Mouse (Mus musculus) myocyte (in vitro differentiated cells): Measurements from ENCODE around the gene Osbpl8. TPM values are rescaled to one million over a fixed set of nuclear protein-coding genes. Genes with fewer than 3 reads are reported as not detected.

Experiments
- H3K27me3 ChIP-seq: one replicate; pipeline ENCODE4 v1.6.1; 2011; ENCODE audit not compliant: control insufficient read depth, insufficient read depth, insufficient read length
- H3K36me3 ChIP-seq: one replicate; pipeline ENCODE4 v1.6.1; 2011; ENCODE audit not compliant: control insufficient read depth, insufficient read depth
- H3K4me2 ChIP-seq: one replicate; pipeline ENCODE4 v1.6.1; 2011; ENCODE audit warnings: low read depth, control low read depth
- H3K4me3 ChIP-seq: one replicate; pipeline ENCODE4 v1.5.1; 2011; ENCODE audit warnings: mild to moderate bottlenecking, control low read depth, moderate library complexity
- H3K79me2 ChIP-seq: one replicate; pipeline ENCODE4 v1.6.1; 2011; ENCODE audit not compliant: control insufficient read depth, insufficient read depth
- H3ac ChIP-seq: one replicate; pipeline ENCODE4 v1.6.1; 2011; ENCODE audit not compliant: control insufficient read depth, insufficient read length
- CEBPB ChIP-seq: IDR thresholded peaks from 2 replicates; pipeline ENCODE4 v1.6.1; 2011; ENCODE audit warnings: mild to moderate bottlenecking, moderate library complexity; ENCODE audit not compliant: poor library complexity, insufficient read depth, severe bottlenecking
- E2F4 ChIP-seq: IDR thresholded peaks from one replicate; pipeline ENCODE4 v1.6.1; 2011; ENCODE audit warnings: mild to moderate bottlenecking, control low read depth, moderate library complexity; ENCODE audit not compliant: insufficient read depth
- MAX ChIP-seq: IDR thresholded peaks from one replicate; pipeline ENCODE4 v1.6.1; 2011; ENCODE audit warnings: low read depth, mild to moderate bottlenecking, control low read depth
- MYOD1 ChIP-seq, 3 experiments: IDR thresholded peaks; one replicate each; pipeline ENCODE4 v1.6.1; 2011; ENCODE audit warnings: control low read depth in 2 of 3, low read depth in 2 of 3, mild to moderate bottlenecking in 2 of 3, moderate library complexity in 1 of 3; ENCODE audit not compliant: insufficient read length in 2 of 3, control insufficient read depth in 1 of 3
- MYOG ChIP-seq, 3 experiments: IDR thresholded peaks; one replicate each; pipeline ENCODE4 v1.6.1; 2011; ENCODE audit warnings: control low read depth in 2 of 3, low read depth in 2 of 3, mild to moderate bottlenecking in 2 of 3; ENCODE audit not compliant: insufficient read length in 2 of 3, control insufficient read depth in 1 of 3, insufficient read depth in 1 of 3
- POLR2A ChIP-seq: IDR thresholded peaks from one replicate; pipeline ENCODE4 v1.6.1; 2011; ENCODE audit warnings: low read depth, mild to moderate bottlenecking, control low read depth, moderate library complexity; ENCODE audit not compliant: insufficient read length
- POLR2AphosphoS2 ChIP-seq: IDR thresholded peaks from one replicate; pipeline ENCODE4 v1.6.1; 2011; ENCODE audit warnings: low read depth, control low read depth; ENCODE audit not compliant: insufficient read length
- REST ChIP-seq: IDR thresholded peaks from one replicate; pipeline ENCODE4 v1.6.1; 2011; ENCODE audit warnings: mild to moderate bottlenecking, control low read depth, moderate library complexity; ENCODE audit not compliant: insufficient read depth, insufficient read length
- SRF ChIP-seq: IDR thresholded peaks from one replicate; pipeline ENCODE4 v1.6.1; 2011; ENCODE audit warnings: low read depth; ENCODE audit not compliant: control insufficient read depth, insufficient read length
- TCF12 ChIP-seq: IDR thresholded peaks from one replicate; pipeline ENCODE4 v1.6.1; 2011; ENCODE audit warnings: mild to moderate bottlenecking, control low read depth; ENCODE audit not compliant: poor library complexity, insufficient read depth, severe bottlenecking
- TCF3 ChIP-seq: IDR thresholded peaks from one replicate; pipeline ENCODE4 v1.6.1; 2011; ENCODE audit warnings: low read depth, control low read depth; ENCODE audit not compliant: insufficient read length
- USF1 ChIP-seq: IDR thresholded peaks from one replicate; pipeline ENCODE4 v1.6.1; 2011; ENCODE audit warnings: low read depth, mild to moderate bottlenecking, control low read depth, moderate library complexity
- polyA plus RNA-seq: library from polyadenylated mRNA; unstranded; fragments of >200 nt; fragmentation: generic; extraction: Trizol; gene quantifications from one replicate; pipeline ENCODE4 v1.2.1, GENCODE M21; 2012; ENCODE audit warnings: missing spikeins

The Osbpl8 gene
- polyA plus RNA-seq, 1 experiment = 5.3 TPM

DNA sequence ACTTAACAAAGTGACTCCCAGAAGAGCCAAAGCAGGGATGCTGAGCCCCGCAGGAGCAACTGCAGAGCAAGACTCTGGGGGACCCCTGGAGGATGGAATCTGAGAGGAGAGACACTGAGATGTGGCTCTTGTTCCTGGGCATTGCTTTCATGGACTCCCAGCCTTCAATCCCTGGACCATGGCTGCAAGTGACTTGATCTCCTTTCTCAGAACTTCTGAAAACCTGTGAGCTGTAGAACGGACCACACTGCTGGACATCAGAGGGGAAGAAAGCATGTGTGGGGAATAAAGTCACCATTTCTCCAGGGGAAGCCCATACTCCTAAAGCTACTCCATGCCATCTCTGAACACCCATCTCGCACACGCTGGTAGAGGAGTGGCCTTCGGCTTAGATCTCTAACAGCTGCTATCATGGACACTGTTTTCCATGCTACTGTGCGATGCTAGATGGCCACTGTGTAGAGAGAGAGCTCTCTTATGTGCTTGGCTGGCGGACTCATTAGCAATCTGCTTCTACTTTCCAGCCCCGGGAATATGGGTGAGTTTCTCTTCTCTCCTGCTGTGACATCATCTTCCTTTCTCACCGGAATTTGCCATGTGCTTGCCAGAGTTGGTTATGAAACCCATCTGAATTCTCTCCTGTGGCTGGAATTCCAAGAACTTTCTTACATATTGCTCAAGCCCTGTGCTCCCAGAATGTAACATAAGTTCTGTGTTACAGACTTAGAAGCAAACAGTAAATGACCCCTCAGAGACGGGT lies 150.3 kb downstream of the Osbpl8 start:
- Histone ChIP-seq H3K36me3 (no peaks in the 10 kb centered on the region), H3K27me3 (no peaks in the 10 kb centered on the region), H3K4me3 (no peak overlapping the region), H3ac (no peak overlapping the region), H3K4me2 (peak overlapping the region; percentile 16), H3K79me2 (no peaks in the 10 kb centered on the region)
- no peak for TF ChIP-seq POLR2A
- TF ChIP-seq POLR2AphosphoS2 = no peak
- no peak for TF ChIP-seq REST
- no peak for TF ChIP-seq MYOG (IDR thresholded peaks at IDR 0.05; ENCODE audit: control insufficient read depth in 1 of 3, insufficient read depth in 1 of 3, insufficient read length in 2 of 3, low read depth in 2 of 3)
- TF ChIP-seq MYOD1 (IDR thresholded peaks at IDR 0.05; ENCODE audit: control insufficient read depth in 1 of 3, insufficient read length in 2 of 3, low read depth in 2 of 3) = no peak
- TF ChIP-seq MAX = no peak
- TF ChIP-seq E2F4 = no peak
- no peak for TF ChIP-seq TCF12
- no peak for TF ChIP-seq SRF
- TF ChIP-seq TCF3 = no peak
- TF ChIP-seq USF1 = no peak
- TF ChIP-seq CEBPB = no peak

DNA sequence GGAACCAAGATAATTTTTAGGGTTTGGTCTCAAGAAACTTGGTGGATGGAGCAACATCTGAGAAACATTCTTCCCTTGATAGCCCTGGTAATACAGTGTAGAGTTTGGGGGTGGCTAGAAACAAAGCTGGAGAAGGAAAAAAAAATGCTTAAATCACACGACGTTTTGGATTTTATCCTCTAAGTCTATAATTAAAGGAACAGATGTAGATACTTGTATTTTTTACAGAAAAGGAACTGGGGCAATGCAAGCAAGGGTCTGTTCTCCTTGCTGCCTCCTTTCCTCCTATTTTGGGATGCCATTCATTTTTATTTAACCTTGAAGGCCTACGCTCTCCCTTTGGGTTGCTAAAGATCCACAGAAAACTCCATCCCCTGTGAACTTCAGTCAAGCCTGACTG lies 151.4 kb downstream of the Osbpl8 start:
- no peak for TF ChIP-seq REST
- TF ChIP-seq MYOD1 (IDR thresholded peaks at IDR 0.05; ENCODE audit: control insufficient read depth in 1 of 3, insufficient read length in 2 of 3, low read depth in 2 of 3) = no peak
- TF ChIP-seq MYOG (IDR thresholded peaks at IDR 0.05; ENCODE audit: control insufficient read depth in 1 of 3, insufficient read depth in 1 of 3, insufficient read length in 2 of 3, low read depth in 2 of 3) = no peak
- no peak for TF ChIP-seq CEBPB
- no peak for TF ChIP-seq E2F4
- TF ChIP-seq TCF12 = no peak
- TF ChIP-seq SRF = no peak
- TF ChIP-seq POLR2AphosphoS2 = no peak
- TF ChIP-seq MAX = no peak
- TF ChIP-seq USF1 = no peak
- no peak for TF ChIP-seq TCF3
- no peak for TF ChIP-seq POLR2A
- Histone ChIP-seq H3K79me2 (no peaks in the 10 kb centered on the region), H3K36me3 (no peaks in the 10 kb centered on the region), H3K27me3 (no peaks in the 10 kb centered on the region), H3K4me3 (no peak overlapping the region), H3K4me2 (no peak overlapping the region), H3ac (no peak overlapping the region)

- Histone ChIP-seq H3K27me3 (no peaks in the 10 kb centered on the region), H3ac (no peak overlapping the region), H3K4me3 (no peak overlapping the region), H3K4me2 (no peak overlapping the region), H3K36me3 (no peaks in the 10 kb centered on the region), H3K79me2 (no peaks in the 10 kb centered on the region)
- TF ChIP-seq REST (no peak), SRF (no peak), MYOD1 (IDR thresholded peaks at IDR 0.05; ENCODE audit: control insufficient read depth in 1 of 3, insufficient read length in 2 of 3, low read depth in 2 of 3) (no peak), E2F4 (no peak), POLR2A (no peak), USF1 (no peak), MAX (no peak), TCF3 (no peak), MYOG (IDR thresholded peaks at IDR 0.05; ENCODE audit: control insufficient read depth in 1 of 3, insufficient read depth in 1 of 3, insufficient read length in 2 of 3, low read depth in 2 of 3) (no peak), POLR2AphosphoS2 (no peak), TCF12 (no peak), CEBPB (no peak)
Measured at GRCm38 (mm10) chr10:111318021-111318420, 153.5 kb downstream of the Osbpl8 start.

GRCm38 (mm10) chr10:111318805-111319500 lies 154.4 kb downstream of the Osbpl8 start:
- H3K4me3 ChIP-seq = no peak overlapping the region
- TF ChIP-seq MAX (no peak), POLR2AphosphoS2 (no peak), TCF12 (no peak), SRF (no peak), CEBPB (no peak), TCF3 (no peak), POLR2A (no peak), MYOD1 (IDR thresholded peaks at IDR 0.05; ENCODE audit: control insufficient read depth in 1 of 3, insufficient read length in 2 of 3, low read depth in 2 of 3) (no peak), MYOG (IDR thresholded peaks at IDR 0.05; ENCODE audit: control insufficient read depth in 1 of 3, insufficient read depth in 1 of 3, insufficient read length in 2 of 3, low read depth in 2 of 3) (no peak), USF1 (no peak), E2F4 (no peak), REST (no peak)
- H3ac ChIP-seq = no peak overlapping the region
- no peaks in the 10 kb centered on the region for H3K79me2 ChIP-seq
- H3K4me2 ChIP-seq = no peak overlapping the region
- no peaks in the 10 kb centered on the region for H3K36me3 ChIP-seq
- H3K27me3 ChIP-seq = no peaks in the 10 kb centered on the region
